Mouse (Mus musculus): ENCODE measurements at regions not wholly inside any gene's neighbourhood (a gene's known extent, or its start where the extent isn't known, plus 50 kb on each side); places are given as distances from the start of the nearest gene placed in this dataset.

GRCm38 (mm10) chr1:52397460-52397859 is 103.0 kb downstream of the Nab1 start:
- no peak for DNase-seq (ENCODE audit: low spot score)

- DNase-seq (ENCODE audit: low spot score), result no peak
Observed at GRCm38 (mm10) chr1:52392933-52393332, 107.5 kb downstream of the Nab1 start.

- no peak for DNase-seq (ENCODE audit: low spot score)
Observed at GRCm38 (mm10) chr1:52388836-52389235, 111.6 kb downstream of the Nab1 start.

- no peak for DNase-seq (ENCODE audit: low spot score)
Observed at GRCm38 (mm10) chr1:52388118-52388517, 112.4 kb downstream of the Nab1 start.

GRCm38 (mm10) chr1:52387062-52387461 is 113.4 kb downstream of the Nab1 start:
- no peak for DNase-seq (ENCODE audit: low spot score)

- no peak for DNase-seq (ENCODE audit: low spot score)
Observed at GRCm38 (mm10) chr1:52375320-52375719, 125.2 kb downstream of the Nab1 start.

- DNase-seq (ENCODE audit: low spot score), result no peak
Observed at GRCm38 (mm10) chr1:52374666-52375065, 125.8 kb downstream of the Nab1 start.

- no peak for DNase-seq (ENCODE audit: low spot score)
Observed at GRCm38 (mm10) chr1:52373817-52374216, 126.7 kb downstream of the Nab1 start.

GRCm38 (mm10) chr1:52366386-52366785 is 133.4 kb upstream of the Gls start:
- no peak for DNase-seq (ENCODE audit: low spot score)

GRCm38 (mm10) chr1:52363625-52364024 is 130.6 kb upstream of the Gls start:
- no peak for DNase-seq (ENCODE audit: low spot score)

- DNase-seq (ENCODE audit: low spot score), result no peak
Observed at GRCm38 (mm10) chr1:52362976-52363375, 129.9 kb upstream of the Gls start.

- DNase-seq (ENCODE audit: low spot score), result no peak
Observed at GRCm38 (mm10) chr1:52354041-52354582, 121.1 kb upstream of the Gls start.

- DNase-seq (ENCODE audit: low spot score), result no peak
Observed at GRCm38 (mm10) chr1:52342127-52342526, 109.1 kb upstream of the Gls start.

- no peak for DNase-seq (ENCODE audit: low spot score)
Observed at GRCm38 (mm10) chr1:52338704-52339103, 105.7 kb upstream of the Gls start.

- no peak for DNase-seq (ENCODE audit: low spot score)
Observed at GRCm38 (mm10) chr1:52338243-52338642, 105.2 kb upstream of the Gls start.

- no peak for DNase-seq (ENCODE audit: low spot score)
Observed at GRCm38 (mm10) chr1:52336696-52337095, 103.7 kb upstream of the Gls start.

- no peak for DNase-seq (ENCODE audit: low spot score)
Observed at GRCm38 (mm10) chr1:52332013-52332412, 99.0 kb upstream of the Gls start.

- DNase-seq (ENCODE audit: low spot score), result no peak
Observed at GRCm38 (mm10) chr1:52331442-52331841, 98.4 kb upstream of the Gls start.

GRCm38 (mm10) chr1:52330496-52330895 is 97.5 kb upstream of the Gls start:
- DNase-seq (ENCODE audit: low spot score), result no peak

- no peak for DNase-seq (ENCODE audit: low spot score)
Observed at GRCm38 (mm10) chr1:52328507-52328906, 95.5 kb upstream of the Gls start.

- no peak for DNase-seq (ENCODE audit: low spot score)
Observed at GRCm38 (mm10) chr1:52324356-52324755, 91.3 kb upstream of the Gls start.

GRCm38 (mm10) chr1:52312076-52312633 is 79.1 kb upstream of the Gls start:
- DNase-seq (ENCODE audit: low spot score), result no peak

- DNase-seq (ENCODE audit: low spot score), result no peak
Observed at GRCm38 (mm10) chr1:52306892-52307291, 73.9 kb upstream of the Gls start.

Measured in ovary, postnatal 10 days (tissue).